Mouse (Mus musculus) cerebellum, postnatal 10 days (tissue): ENCODE measurements around the gene Bub1.

Experiments
- DNase-seq, 2 experiments: peaks; one replicate each; pipeline ENCODE4 v3.0.0; 2021; ENCODE audit warnings: mixed read lengths in 2 of 2

Bub1 gene

GRCm38 (mm10) chr2:127831401-127832102 lies at the start of gene Bub1:
Gene Bub1 (minus strand): TSS chr2:127831865.
- peak; percentile 99 for DNase-seq

- DNase-seq: no peak
These were observed 49.4 kb upstream of the Bub1 start for GRCm38 (mm10) chr2:127881063-127881462.

- no peak for DNase-seq
These were observed 32.7 kb upstream of the Bub1 start for GRCm38 (mm10) chr2:127864381-127864780.

GRCm38 (mm10) chr2:127854332-127854991 lies 22.8 kb upstream of the Bub1 start:
- peak; percentile 96 to 98 for DNase-seq

GRCm38 (mm10) chr2:127850371-127850770 lies 18.7 kb upstream of the Bub1 start:
- DNase-seq: no peak

GRCm38 (mm10) chr2:127846571-127846970 lies 14.9 kb upstream of the Bub1 start:
- no peak for DNase-seq

- no peak for DNase-seq
These were observed 14.3 kb upstream of the Bub1 start for GRCm38 (mm10) chr2:127846008-127846407.

GRCm38 (mm10) chr2:127845346-127845982 lies 13.8 kb upstream of the Bub1 start:
- DNase-seq: peak in 1 of 2 experiments; percentile 47

- DNase-seq: no peak
These were observed 10.8 kb upstream of the Bub1 start for GRCm38 (mm10) chr2:127842421-127842820.

- DNase-seq: no peak
These were observed 9.7 kb upstream of the Bub1 start for GRCm38 (mm10) chr2:127841402-127841801.

- DNase-seq: no peak
These were observed 7.8 kb upstream of the Bub1 start for GRCm38 (mm10) chr2:127839425-127839824.

- no peak for DNase-seq
These were observed 6.9 kb upstream of the Bub1 start, which contains the start of gene Acoxl for GRCm38 (mm10) chr2:127838576-127838975. Gene Acoxl (plus strand): TSS chr2:127838876.

- DNase-seq: peak in 1 of 2 experiments; percentile 44
These were observed 1.1 kb upstream of the Bub1 start for GRCm38 (mm10) chr2:127832833-127833190.

GRCm38 (mm10) chr2:127832103-127832832 lies 603 bp upstream of the Bub1 start:
- DNase-seq: no peak

- DNase-seq: peak; percentile 95 to 96
These were observed 39.6 kb downstream of the Bub1 start, which contains the start of gene Mtln for GRCm38 (mm10) chr2:127791919-127792603. Gene Mtln (minus strand): TSS chr2:127792488.

GRCm38 (mm10) chr2:127789651-127790270 lies 41.9 kb downstream of the Bub1 start:
- no peak for DNase-seq

- peak in 1 of 2 experiments; percentile 15 for DNase-seq
These were observed 42.5 kb downstream of the Bub1 start for GRCm38 (mm10) chr2:127789138-127789537.

- peak; percentile 91 to 93 for DNase-seq
These were observed 43.1 kb downstream of the Bub1 start, which contains the start of gene Nphp1 for GRCm38 (mm10) chr2:127788440-127789116. Gene Nphp1 (minus strand): TSS chr2:127788897.

GRCm38 (mm10) chr2:127787226-127787625 lies 44.4 kb downstream of the Bub1 start:
- DNase-seq: no peak

GRCm38 (mm10) chr2:127778451-127778850 lies 53.2 kb downstream of the Bub1 start:
- DNase-seq: no peak

- DNase-seq: no peak
These were observed 56.7 kb downstream of the Bub1 start for GRCm38 (mm10) chr2:127775013-127775412.
